Mouse (Mus musculus) thymus, postnatal 4 days (tissue): ENCODE data around the gene Ssna1.

ENCODE experiments used
- DNase-seq: peaks from one replicate; pipeline ENCODE4 v3.0.0; 2021

Gene Ssna1

DNA sequence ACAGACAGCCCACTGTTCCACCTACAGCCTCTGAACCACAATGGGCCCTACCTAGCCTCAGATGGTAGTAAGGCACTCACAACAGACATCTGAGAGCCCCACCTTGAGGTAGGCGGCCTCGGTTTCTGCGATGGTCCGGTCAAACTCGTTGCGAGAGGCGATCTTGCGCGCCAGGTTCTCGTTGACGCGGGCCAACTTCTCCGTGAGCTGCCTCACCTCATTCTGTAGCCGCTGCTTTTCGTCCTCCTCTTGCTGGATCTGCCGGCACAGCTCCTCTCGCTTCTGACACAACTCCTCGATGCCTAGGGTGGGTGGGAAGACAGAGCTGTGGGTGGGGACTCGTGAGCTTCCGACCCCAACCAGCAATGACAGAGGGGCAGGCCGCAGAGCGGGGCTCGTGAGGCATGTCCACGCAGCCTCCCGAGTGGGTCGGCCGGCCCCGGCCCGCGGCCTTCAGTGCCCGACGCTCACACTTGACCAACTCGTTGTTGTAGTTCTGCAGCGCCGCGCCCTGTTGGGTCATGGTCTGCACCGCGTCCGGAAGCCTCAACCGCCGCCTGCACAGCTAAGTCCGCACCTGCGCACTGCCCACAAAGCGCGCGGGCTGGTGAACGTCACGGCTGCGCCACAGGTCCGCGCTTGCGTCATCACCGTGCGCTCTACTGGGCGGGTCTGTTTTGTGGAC, at the start of gene Ssna1, which contains the start of gene Anapc2:
TSS of gene Ssna1 (minus strand) at position 612 of the 685 bp plus-strand sequence.
TSS of gene Anapc2 (plus strand) at position 652 of the 685 bp plus-strand sequence.
- peak; percentile 98 for DNase-seq

DNA sequence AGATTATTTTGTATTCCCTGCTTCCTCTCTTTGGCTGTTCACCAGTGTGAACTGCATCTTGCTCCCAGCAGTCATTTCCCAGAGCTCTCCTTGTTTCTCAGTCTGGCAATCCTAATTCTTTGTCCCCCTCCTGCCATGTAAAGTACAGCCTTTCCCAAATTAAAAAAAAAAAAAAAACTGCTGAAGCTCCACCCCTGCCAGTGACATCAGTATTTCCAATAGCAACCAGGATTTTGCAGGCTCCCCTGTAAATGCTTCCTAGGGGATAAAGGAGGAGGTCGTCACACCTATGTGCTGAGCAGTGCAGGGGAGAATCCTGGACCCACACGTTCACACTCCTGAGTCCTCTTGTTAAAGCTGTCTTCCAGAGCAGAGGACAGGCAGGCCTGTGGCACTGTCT, 47.8 kb upstream of the Ssna1 start:
- DNase-seq: no peak

DNA sequence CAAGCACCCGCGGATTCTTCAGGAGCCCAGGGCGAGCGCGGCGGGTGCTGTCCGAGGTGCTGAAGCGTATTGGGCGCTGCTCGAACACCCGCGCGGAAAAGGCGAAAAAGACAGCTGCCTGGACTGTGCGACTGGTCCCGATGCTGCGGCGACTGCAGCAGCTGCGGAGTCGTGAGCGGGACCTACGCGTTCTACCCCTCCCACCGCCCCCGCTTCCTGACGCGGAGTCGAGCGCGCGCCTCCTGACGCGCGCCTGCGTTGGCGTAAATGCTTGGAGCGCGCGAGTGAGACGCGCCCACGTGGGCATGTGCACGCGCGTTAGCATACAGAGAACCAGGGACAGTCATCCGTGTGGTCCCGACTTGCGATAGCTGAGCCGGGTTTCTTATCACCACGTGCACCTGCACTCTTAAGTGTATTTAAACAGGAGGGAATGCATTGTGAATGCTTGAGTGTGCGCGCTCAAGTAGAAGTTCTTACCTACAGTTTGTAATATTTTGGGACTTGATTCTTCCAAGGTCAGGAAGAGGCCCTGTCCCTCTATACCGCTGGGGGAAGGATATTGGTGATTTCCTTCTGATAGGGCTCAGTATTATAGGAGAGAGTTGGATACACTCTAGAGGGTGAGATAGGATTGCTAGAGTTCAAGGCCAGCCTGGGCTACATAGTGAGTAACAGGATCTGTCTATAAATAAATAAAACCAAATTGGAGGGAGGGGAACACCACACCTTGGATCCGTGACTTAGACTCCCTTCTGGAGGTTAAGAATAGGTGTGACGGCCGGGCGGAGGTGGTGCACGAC, 46.9 kb upstream of the Ssna1 start, which contains the start of gene Grin1:
TSS of gene Grin1 (minus strand) at position 217 of the 803 bp plus-strand sequence.
- peak; percentile 88 for DNase-seq

DNA sequence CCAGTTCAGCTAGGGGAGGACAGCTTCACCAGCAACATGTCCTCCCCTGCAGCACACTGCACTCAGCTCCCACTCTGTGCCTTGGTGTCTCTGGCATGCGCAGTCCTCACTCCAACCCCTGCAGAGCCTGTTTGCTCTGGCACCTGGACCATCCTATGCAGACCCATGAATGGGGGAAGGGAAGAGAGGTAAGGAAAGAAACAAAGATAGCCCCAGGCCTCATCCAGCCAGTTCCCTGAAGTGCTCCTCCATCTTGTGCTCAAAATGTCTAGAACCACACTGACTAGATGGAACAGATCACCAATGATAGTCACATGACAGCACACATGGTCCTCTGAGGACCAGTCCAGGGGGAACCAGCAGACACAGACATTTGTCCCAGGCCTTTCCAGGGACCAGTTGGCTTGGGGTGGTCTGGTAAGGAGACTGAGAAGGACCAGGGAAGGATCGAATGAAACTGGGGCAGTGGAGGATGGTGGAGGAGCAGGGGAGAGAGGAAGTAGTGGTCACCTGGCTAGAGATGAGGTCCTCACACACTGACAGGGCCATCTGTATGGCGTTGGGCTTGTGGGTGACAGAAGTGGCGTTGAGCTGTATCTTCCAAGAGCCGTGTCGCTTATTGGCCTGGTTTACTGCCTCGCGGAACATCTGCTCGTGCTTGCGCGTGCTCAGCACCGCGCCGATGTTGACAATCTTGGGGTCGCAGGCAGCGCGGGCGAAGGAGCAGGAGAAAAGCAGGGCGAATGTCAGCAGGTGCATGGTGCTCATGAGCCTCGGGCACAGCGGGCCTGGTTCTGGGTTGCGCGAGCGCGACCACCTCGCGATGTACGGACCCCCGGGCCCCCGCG, 46.1 kb upstream of the Ssna1 start:
- no peak for DNase-seq

DNA sequence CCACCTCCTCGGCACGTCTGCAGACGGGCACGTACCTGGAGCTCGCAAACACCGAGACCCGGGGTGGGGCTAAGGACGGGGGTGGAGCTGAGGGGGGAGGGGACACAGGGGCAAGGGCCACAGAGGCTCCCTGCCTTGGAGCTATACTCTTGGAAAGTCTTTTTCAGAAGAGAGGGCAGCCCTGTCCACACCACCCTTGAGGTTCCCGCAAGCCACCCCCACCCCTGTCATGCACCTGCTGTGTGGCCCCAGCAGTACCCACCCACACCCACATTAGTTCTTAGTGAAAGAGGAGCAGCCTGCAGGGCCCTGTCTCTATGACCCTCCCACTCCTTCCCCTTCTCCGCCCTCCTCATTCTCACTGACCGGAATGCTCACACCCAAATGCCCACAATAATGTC, 39.3 kb upstream of the Ssna1 start:
- no peak for DNase-seq

DNA sequence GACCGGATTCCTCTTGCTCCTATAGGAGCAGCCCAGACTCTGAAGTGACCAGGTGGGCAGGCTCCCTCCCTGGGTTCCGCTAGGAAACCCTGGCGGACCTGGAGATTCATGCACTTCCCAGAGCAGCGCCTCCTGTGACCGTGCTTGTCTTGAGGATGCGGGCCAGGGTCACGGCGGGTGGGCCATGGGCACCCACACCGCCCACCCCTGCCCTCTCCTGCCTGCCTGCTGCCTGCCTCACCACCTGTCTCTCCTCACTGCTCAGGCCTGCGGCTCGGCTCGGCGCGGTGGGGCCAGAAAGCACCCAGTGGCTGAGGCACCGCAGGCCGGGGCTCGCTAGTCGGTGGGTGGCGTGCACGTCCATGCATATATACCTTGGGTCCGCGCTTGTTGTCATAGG, 38.7 kb upstream of the Ssna1 start:
- DNase-seq: no peak

DNA sequence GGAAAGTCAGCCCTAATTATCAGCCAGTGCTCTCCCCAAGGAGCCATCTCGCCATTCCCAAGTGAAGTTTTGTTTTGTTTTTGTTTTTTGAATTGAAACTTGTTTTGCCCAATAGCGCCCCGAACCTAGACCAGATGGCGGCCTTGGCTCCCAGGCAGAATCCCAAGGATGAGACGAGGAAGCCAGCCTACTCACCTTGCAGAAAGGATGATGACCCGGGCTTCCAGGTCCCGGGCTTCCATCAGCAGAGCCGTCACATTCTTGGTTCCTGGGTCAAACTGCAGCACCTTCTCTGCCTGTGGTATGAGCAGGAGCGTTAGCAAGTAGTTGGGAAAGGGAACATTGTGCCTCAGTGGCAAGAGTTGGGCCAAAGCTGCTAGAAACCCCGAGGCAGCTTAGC, 37.9 kb upstream of the Ssna1 start:
- no peak for DNase-seq

DNA sequence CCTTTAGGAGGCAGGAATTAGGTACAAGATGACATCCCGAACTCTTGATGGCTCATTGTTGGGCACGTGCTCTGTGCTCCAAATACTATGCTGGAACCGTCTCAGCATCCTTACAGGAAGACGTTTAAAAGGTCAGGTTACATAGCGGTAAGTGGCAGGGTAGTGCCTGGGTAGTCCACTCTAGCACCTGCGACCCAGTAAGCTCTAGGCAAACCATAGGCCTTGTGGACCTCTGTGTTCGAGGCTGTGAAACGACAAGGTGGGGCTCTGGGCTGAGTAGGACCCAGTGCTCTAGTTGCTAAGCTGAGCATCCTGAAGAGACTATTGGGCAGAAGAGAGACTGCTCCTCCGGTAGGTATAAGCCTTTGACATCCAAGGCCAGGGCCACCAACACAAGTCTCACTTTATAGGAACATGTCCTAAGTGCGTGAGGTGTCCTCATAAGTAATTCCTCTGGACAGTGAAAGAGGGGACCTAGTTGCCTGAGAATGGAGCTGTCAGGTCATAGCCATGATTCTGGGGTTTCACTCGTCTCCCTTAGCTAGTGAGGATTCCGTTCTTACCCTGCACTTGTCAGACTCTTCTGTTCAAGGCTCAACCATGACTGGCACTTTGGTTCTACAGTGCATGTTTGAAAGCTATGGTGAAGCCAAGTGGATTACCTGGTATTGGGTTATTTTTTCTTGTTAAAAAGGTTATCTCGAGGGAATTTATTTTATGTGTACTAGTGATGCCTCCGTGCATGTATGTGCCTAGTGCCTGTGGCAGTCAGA, 33.5 kb upstream of the Ssna1 start:
- no peak for DNase-seq

DNA sequence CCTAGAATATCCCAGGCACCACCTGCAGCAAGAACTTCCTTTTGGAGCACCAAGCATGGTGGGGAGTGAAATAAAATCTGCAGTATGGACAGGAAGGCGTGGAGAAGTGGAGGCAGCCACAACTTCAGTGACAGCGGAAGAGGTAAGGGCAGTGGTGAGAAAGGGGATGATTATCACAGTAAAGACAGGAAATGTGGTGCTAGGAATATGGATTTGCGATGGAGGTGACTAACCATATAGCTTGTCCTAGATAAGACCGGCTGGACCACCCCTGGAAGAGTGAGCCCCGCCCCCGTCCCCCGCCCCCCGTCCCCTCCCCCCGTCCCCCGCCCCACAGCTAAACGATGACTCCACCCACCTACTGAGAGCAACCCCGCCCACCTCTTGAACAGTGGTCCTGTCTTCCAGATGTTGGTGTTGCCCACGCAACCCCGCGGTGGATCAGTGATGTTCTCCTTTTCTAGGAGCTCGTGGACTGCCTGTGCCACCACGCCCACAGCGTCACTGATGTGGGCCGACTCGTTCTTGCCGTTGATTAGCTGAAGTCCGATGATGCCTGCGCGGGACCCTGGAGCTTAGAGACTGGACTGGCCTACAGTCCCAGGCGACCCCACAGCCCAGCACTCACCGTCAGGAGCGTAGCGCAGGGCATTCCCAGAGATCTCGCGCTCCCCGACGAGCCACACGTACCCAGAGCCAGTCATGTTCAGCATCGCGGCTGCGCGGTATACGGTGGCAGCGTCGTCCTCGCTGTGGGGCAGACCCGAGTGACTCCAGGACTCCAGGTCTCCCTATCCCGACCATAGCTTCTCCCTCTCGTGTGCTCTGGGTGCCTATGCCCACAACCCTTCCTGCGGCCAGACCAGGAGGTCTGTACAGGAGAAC, 32.7 kb upstream of the Ssna1 start:
- DNase-seq: no peak

DNA sequence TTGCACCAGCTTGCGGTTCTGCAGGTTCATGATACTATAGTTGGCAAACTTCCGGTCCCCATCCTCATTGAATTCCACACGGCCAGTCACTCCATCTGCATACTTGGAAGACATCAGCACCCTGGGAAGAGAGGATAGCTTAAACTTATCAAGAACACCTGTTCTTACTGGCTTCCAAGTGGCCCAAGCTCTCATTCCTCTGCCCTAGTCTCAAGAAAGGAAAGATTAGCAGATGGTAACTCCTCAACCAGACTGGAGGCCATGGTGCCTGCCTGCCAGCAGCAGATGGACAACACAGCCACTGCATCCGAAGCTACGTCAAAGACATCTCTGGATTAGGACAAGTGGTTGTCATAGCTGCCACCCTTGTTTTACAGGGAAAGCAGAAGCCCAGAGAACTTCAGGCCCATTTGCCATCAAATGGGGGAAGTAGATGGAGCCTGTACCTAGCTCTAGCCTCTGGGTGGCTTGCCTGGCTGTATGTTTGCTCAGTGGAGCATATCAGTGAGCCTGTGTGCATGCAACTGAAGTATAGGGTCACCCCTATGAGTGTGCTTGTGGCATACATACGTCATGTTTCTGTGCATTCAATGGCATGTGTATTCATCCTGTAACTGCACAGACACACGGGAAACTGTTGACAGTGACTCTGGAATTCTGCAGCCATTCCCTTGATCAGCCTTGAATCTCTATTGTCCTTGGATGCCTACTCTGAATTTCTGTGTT, 31.9 kb upstream of the Ssna1 start:
- no peak for DNase-seq

DNA sequence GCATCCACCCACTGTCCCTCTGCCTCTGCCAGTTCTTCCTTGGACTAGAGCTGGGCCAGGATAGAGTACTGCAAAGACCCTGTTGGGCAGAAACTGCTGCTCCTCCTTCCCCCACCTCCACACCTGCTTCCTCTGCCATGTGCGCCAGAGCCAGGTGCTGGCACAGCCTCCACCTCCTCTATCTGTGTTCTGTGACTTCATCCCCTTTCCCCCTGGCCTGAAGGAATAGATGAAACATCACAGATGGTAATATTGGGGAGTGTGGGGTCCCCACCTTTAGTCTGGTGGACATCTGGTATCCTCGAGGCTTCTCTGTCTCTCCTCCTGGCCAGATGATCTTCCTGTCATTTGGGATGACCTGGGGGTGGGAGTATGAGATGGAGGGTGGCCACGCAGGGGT, 31.2 kb upstream of the Ssna1 start:
- DNase-seq: no peak

DNA sequence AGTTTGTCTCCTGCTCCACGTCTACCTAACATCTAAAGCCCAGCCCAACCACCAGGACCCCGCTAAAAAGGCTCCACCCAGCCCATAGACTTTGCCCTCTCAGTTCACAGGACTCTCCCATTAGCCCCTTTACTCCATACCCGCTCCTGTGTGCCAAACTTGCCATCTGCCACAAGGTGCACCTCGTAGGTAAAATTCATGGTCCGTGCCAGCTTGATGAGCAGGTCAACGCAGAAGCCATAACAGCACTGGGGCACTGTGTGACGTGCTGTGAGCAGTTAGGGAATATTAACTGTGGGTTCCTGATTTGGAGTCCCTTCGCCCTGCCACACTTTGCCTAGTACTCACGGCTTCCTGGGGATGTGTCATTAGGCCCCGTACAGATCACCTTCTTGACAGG, 25.8 kb upstream of the Ssna1 start:
- no peak for DNase-seq

DNA sequence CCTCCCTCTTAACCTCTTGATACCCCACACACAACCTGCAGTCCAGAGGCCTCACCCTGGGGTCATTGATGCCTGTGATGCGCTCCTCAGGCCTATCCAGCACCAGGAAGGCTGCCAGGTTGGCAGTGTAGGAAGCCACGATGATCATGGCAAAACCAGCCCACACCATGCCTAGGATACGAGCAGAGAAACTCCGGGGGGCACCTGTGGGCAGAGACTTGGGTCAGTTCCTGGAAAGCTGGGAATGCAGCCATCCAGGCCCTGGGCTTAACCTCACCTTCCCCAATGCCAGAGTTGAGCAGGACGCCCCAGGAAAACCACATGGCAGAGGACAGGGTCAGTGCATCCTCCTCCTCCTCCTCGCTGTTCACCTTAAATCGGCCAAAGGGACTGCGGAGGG, 24.9 kb upstream of the Ssna1 start:
- no peak for DNase-seq

DNA sequence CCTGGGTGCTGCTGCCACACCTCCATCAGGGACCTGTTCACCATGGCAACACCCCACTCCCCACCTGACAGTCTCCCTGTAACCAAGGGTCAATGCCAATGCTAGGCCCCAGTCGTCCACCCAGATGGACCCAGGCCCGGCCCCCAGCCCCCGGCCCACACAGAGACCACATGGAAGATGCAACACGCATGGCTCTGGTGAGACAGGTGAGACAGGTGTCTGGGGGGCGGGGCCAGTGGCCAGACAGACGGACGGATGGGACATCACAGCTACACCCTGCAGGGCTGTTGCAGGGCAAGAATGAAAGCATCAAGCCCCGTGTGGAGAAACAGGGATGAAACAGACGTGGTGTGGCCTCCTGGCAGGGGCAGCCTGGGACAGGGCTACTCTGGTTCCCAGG, 21.5 kb upstream of the Ssna1 start:
- DNase-seq: no peak

DNA sequence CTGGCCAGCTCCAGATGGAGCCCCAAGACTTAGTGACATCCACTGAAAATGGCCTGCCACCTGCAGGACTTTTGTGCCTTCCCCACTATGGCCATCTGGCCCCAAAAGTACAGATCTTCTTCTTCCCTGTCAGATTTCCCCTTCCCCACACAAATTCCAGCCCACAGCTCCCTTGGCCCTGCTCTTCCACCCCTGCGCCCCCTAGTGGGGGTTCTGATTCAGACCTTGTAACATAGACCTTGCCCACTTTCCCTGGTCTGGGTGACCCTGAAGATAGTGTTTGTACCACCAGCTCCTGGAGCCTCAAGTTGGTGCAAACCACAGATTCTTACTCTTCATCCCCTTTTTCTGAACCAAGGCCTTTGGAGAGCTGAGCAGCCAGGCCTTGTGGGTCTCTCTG, 20.6 kb upstream of the Ssna1 start:
- DNase-seq: peak; percentile 90

DNA sequence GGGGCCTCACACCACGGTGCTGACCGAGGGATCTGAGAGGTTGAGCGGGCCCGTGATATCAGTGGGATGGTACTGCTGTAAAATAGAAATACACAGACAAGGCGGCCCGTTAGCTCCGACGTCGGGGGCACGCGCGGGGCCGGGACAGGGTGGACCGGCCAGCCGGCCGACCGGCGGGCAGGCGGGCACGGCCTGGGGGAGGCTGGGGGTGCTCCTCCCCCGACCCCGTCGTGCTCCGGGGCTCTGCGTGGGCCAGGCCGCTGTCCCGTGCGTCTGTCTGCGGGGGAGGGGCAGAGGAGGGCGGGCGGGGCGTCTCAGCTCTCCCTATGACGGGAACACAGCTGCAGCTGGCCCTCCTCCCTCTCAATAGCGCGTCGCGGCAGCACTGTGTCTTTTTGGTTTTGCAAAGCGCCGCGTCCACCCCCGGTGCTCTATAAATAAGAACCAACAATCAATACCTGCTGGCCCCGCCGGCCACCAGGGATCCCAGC, 19.9 kb upstream of the Ssna1 start:
- DNase-seq: no peak

DNA sequence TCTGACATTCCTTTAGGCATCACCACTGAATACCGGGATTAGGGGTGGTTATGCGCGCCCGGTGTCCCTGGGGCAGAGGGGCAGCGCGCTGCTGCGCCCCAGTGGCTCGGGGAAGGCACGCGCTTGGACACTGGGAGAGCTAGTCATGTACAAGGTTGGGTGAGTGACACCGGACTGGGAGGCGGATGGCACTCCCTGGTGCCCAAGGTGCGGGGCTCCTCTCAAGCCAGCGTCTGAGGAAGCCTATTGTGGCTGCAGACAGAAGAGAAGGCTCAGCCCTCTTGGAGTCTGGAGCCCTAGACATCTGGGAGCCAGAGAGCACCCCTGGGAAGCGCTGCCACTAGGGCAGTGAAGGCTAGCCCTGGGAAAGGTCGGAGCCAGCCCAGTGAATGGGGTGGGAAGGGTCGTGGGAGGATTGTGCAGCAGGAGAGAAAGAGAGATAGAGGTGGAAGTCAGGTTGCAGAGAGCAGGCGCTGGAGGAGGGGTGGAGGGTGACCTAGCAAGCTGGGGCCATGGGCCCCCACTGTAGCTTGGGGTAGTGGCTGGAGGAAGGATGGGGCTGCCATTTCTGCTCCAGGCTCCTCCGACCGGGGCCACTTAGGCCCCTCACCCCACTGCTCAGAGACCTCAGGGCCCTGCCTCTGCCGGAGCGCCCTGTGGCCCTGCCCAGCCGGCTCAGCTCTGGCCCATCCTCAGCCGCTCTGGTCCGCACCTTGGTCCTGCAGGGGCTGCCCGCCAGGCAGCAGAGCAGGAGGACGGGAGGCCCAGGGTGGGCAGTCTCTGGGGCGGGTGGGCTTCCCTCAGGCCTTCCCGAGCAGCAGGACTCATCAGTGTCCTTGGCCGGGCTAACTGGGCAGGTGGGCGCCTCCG, 19.2 kb upstream of the Ssna1 start:
- no peak for DNase-seq

DNA sequence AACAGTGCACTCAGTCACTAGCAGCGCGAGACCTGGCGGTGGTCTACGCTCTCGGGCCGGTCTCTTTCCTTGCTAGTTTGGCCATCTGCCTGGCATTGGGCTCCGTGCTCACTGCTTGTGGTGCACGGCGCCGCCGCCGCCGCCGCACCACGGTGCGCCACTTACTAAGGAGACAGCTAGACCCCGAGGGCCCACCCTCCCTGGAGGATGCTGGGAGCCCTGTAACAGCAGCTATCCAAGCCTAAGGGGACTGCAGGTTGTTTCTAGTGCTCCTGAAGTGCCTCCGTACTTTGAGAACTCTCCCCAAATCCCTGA, 18.5 kb upstream of the Ssna1 start:
- no peak for DNase-seq

DNA sequence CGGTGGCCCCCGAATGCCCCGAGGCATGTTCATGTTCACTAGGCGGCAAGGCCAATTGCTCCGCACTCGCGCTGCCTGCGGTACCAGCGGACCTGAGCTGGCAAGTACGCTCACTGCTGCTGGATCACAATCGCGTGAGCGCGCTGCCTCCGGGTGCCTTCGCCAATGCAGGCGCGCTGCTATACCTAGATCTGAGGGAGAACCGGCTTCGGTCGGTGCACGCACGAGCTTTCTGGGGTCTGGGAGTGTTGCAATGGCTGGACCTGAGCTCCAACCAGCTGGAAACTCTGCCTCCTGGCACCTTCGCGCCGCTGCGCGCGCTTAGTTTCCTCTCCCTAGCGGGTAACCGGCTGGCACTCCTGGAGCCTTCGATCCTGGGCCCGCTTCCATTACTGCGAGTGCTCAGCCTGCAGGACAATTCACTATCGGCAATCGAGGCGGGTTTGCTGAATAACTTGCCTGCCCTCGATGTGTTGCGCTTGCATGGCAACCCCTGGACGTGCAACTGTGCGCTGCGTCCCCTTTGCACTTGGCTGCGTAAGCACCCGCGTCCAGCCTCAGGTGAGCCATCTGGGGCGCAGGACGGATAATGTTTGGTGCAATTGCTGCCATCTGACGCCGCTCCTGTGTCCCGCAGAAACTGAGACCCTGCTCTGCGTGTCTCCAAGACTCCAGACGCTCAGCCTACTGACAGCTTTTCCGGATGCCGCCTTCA, 18.0 kb upstream of the Ssna1 start:
- no peak for DNase-seq
